7 mouse cellular contexts compared by ENCODE assay signal in genomic region chr7:65421451-65421850, GRCm38 (mm10).
DNase-seq lines count a peak whose midpoint lies in the region; ATAC-seq and TF ChIP-seq lines count a peak whose summit lies in the region.

No protein-coding gene starts in this region.

- DNase-seq in ZHBTc4 (ENCODE audit: low read depth, low spot score) = peak; percentile 25
- peak; percentile 86 for DNase-seq in brain, embryonic 14.5 days (ENCODE audit: low read depth)
- DNase-seq in heart, adult 8-10 months (ENCODE audit: low spot score) = peak; percentile 39
- peak; percentile 45 to 56 for DNase-seq in kidney, adult 8-10 months
- DNase-seq in c-Kit-positive CD71-positive TER-119-positive erythroid progenitor cells, embryonic 14.5 days (ENCODE audit: low spot score) = no peak

- 10% methylated on average over 10 of the region's 10 CpGs for WGBS in liver, embryonic 16.5 days (ENCODE audit: insufficient replicate concordance)
- 5% methylated on average over 10 of the region's 10 CpGs for WGBS in neural tube, embryonic 14.5 days

- peak; percentile 58 for ATAC-seq in liver, embryonic 16.5 days (ENCODE audit: low read depth)
- ATAC-seq in neural tube, embryonic 14.5 days (ENCODE audit: low read depth) = peak; percentile 70

- no peak for TF ChIP-seq POLR2A in brain, embryonic 14.5 days (IDR thresholded peaks at IDR 0.05; ENCODE audit: borderline replicate concordance, extremely low read depth, insufficient read depth, insufficient read length, poor library complexity, severe bottlenecking)

- no peak overlapping the region for H3K27ac ChIP-seq in liver, embryonic 16.5 days (ENCODE audit: low read length)
- H3K27ac ChIP-seq in neural tube, embryonic 14.5 days (ENCODE audit: low read depth, low read length) = no peak overlapping the region

- H3K9me3 ChIP-seq in liver, embryonic 16.5 days (replicated peaks; ENCODE audit: control insufficient read depth, low read length) = no peaks in the 10 kb centered on the region
- H3K9me3 ChIP-seq in neural tube, embryonic 14.5 days (ENCODE audit: control insufficient read depth, low read length) = no peaks in the 10 kb centered on the region

- TF ChIP-seq CTCF in brain, embryonic 14.5 days (IDR thresholded peaks at IDR 0.05; ENCODE audit: borderline replicate concordance, extremely low read depth, insufficient read depth, insufficient read length) = no peak

- no peaks in the 10 kb centered on the region for H3K4me1 ChIP-seq in liver, embryonic 16.5 days (ENCODE audit: control insufficient read depth, low read depth, low read length)
- peaks cover 16% of the 10 kb centered on the region for H3K4me1 ChIP-seq in neural tube, embryonic 14.5 days (ENCODE audit: control insufficient read depth, insufficient read depth, low read length)

- no peaks in the 10 kb centered on the region for H3K27me3 ChIP-seq in liver, embryonic 16.5 days (ENCODE audit: control insufficient read depth, insufficient read depth, low read depth, low read length)
- H3K27me3 ChIP-seq in neural tube, embryonic 14.5 days (ENCODE audit: control insufficient read depth, insufficient read depth, low read length) = no peaks in the 10 kb centered on the region

- H3K4me2 ChIP-seq in liver, embryonic 16.5 days (ENCODE audit: low read depth, low read length) = no peak overlapping the region
- H3K4me2 ChIP-seq in neural tube, embryonic 14.5 days (ENCODE audit: low read depth, low read length) = peak overlapping the region; percentile 26; the same call in 1 of the 2 replicates

- H3K9ac ChIP-seq in liver, embryonic 16.5 days (ENCODE audit: low read depth, low read length) = no peak overlapping the region
- H3K9ac ChIP-seq in neural tube, embryonic 14.5 days (replicated peaks; ENCODE audit: low read depth, low read length) = no peak overlapping the region

- no peak overlapping the region for H3K4me3 ChIP-seq in liver, embryonic 16.5 days (ENCODE audit: low read depth, low read length)
- no peak overlapping the region for H3K4me3 ChIP-seq in neural tube, embryonic 14.5 days (ENCODE audit: low read depth, low read length)

- no peaks in the 10 kb centered on the region for H3K36me3 ChIP-seq in liver, embryonic 16.5 days (ENCODE audit: control insufficient read depth, insufficient read depth)
- no peaks in the 10 kb centered on the region for H3K36me3 ChIP-seq in neural tube, embryonic 14.5 days (ENCODE audit: control insufficient read depth, insufficient read depth, low read length)
